Mouse (Mus musculus): Measurements from ENCODE around the gene Fars2. TPM values are rescaled to one million over a fixed set of nuclear protein-coding genes. Genes with fewer than 3 reads are reported as not detected.
A peak's percentile ranks its signal among the peaks of the same experiment; 100 is the strongest.

Fars2 gene
- polyA plus RNA-seq, 1 experiment from 2014 or later, result 37.9 TPM

DNA sequence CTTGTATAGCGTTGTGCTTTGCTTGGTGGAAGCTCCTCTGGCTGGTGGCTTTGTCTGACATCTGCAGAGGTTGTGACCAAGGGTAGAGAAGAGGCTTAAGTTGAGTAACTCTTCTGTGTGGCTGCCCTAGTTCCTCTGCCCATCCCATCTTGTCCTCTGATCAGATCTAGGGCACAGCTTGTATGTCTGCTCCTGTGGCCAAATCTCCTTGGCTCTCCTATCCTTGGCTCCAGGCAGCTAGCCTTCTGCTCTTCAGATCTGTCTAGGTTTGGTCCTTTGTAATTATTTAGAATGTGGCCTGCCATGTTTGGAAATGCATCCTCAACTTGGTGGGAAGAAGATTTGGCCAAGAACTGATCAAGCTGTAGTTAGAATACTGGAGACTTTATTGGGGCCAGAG, 150.2 kb downstream of the Fars2 start:
- no peaks in the 10 kb centered on the region for H3K9me3 ChIP-seq (ENCODE audit: low read length)
- H3K9ac ChIP-seq (replicated peaks), result no peak overlapping the region
- 82% methylated on average over 1 of the region's 1 CpGs for WGBS (ENCODE audit: insufficient replicate concordance)
- DNase-seq (no peak), ATAC-seq (no peak)
- H3K4me1 ChIP-seq (ENCODE audit: insufficient read depth), result no peaks in the 10 kb centered on the region
- no peak overlapping the region for H3K27ac ChIP-seq (ENCODE audit: low read depth)
- H3K4me3 ChIP-seq (ENCODE audit: low read depth, low read length), result no peak overlapping the region
- no peak for TF ChIP-seq CTCF (IDR thresholded peaks at IDR 0.05; ENCODE audit: low read depth)
- no peak for TF ChIP-seq EP300 (IDR thresholded peaks at IDR 0.05; ENCODE audit: low read depth)
- H3K4me2 ChIP-seq (ENCODE audit: low read depth, low read length), result no peak overlapping the region
- H3K27me3 ChIP-seq (ENCODE audit: insufficient read depth, low read length), result no peaks in the 10 kb centered on the region
- H3K36me3 ChIP-seq (replicated peaks; ENCODE audit: insufficient read depth, low read length), result no peaks in the 10 kb centered on the region

DNA sequence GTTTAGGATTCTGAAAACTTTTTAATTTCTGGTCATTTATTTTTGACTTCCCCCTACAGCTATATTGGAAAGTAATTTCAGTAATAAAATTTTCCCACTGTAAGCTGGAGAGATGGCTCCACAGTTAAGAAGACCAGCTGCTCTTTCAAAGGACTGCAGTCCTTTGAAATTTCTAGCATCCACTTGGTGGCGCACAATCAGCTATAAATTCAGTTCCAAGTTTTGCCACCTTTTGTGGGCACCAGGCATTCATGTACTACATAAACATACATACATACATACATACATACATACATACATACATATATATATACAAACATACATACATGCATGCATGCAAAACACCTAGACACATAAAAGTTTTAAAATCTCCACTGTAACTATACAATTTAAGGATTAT, 153.7 kb downstream of the Fars2 start:
- no peak for TF ChIP-seq EP300 (IDR thresholded peaks at IDR 0.05; ENCODE audit: low read depth)
- no peak for TF ChIP-seq CTCF (IDR thresholded peaks at IDR 0.05; ENCODE audit: low read depth)
- no peak for ATAC-seq
- WGBS (ENCODE audit: insufficient replicate concordance), result 90% methylated on average over 1 of the region's 1 CpGs

DNA sequence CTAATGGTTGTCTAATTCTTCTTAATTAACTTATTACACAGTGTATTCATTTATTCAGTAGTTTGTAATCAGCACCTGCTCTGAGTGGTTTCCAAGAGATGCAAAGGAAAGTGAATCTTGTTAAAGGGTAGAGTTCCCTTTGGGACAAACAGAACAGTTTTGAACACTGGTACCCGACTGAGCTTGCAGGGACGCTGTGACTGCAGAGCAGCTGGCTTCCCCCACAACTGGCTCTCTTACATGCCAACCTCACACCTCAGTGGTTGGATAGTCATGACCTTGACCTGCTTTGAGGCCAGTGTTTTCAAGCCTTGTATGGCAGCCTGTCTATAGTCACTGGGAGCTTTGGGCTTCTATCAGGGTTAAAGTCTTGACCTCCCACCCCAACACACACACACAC, 156.3 kb downstream of the Fars2 start:
- ATAC-seq (no peak), DNase-seq (no peak)
- no peaks in the 10 kb centered on the region for H3K9me3 ChIP-seq (ENCODE audit: low read length)
- no peak overlapping the region for H3K9ac ChIP-seq (replicated peaks)
- H3K36me3 ChIP-seq (replicated peaks; ENCODE audit: insufficient read depth, low read length), result no peaks in the 10 kb centered on the region
- no peaks in the 10 kb centered on the region for H3K4me1 ChIP-seq (ENCODE audit: insufficient read depth)
- H3K27me3 ChIP-seq (ENCODE audit: insufficient read depth, low read length), result no peaks in the 10 kb centered on the region
- no peak overlapping the region for H3K4me3 ChIP-seq (ENCODE audit: low read depth, low read length)
- WGBS (ENCODE audit: insufficient replicate concordance), result 68% methylated on average over 2 of the region's 2 CpGs
- H3K4me2 ChIP-seq (ENCODE audit: low read depth, low read length), result no peak overlapping the region
- TF ChIP-seq CTCF (IDR thresholded peaks at IDR 0.05; ENCODE audit: low read depth) (no peak), EP300 (IDR thresholded peaks at IDR 0.05; ENCODE audit: low read depth) (no peak)
- no peak overlapping the region for H3K27ac ChIP-seq (ENCODE audit: low read depth)

More for the DNA sequence above, 153.7 kb downstream of the Fars2 start:
- Histone ChIP-seq H3K4me1 (ENCODE audit: insufficient read depth) (no peaks in the 10 kb centered on the region), H3K27ac (ENCODE audit: low read depth) (no peak overlapping the region), H3K9ac (replicated peaks) (no peak overlapping the region), H3K4me3 (ENCODE audit: low read depth, low read length) (no peak overlapping the region), H3K4me2 (ENCODE audit: low read depth, low read length) (no peak overlapping the region), H3K36me3 (replicated peaks; ENCODE audit: insufficient read depth, low read length) (no peaks in the 10 kb centered on the region), H3K9me3 (ENCODE audit: low read length) (no peaks in the 10 kb centered on the region), H3K27me3 (ENCODE audit: insufficient read depth, low read length) (no peaks in the 10 kb centered on the region)
- no peak for DNase-seq

DNA sequence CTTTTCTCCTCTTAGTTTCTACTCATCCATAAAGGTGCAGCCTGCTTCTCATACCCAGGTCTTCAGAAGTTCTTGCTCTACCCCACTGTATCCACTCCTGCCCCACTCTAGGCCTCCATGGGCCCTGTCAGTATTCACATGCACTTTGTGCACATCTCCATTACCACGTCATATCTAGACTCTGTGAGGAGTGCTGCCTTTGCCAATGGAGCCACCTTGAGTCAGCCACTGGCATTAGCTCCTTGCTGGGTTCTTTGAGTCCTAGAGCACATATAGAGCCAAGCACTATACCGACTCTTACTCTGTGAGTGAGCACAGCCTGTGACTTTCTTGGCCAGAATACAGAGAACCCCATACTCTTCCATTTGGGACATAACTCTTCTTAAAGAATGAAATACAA, 159.0 kb downstream of the Fars2 start:
- DNase-seq, result no peak
- H3K4me1 ChIP-seq (ENCODE audit: insufficient read depth), result no peaks in the 10 kb centered on the region
- no peak overlapping the region for H3K4me3 ChIP-seq (ENCODE audit: low read depth, low read length)
- no peak overlapping the region for H3K27ac ChIP-seq (ENCODE audit: low read depth)
- no peak overlapping the region for H3K9ac ChIP-seq (replicated peaks)
- no peaks in the 10 kb centered on the region for H3K27me3 ChIP-seq (ENCODE audit: insufficient read depth, low read length)
- no peaks in the 10 kb centered on the region for H3K9me3 ChIP-seq (ENCODE audit: low read length)
- no peak overlapping the region for H3K4me2 ChIP-seq (ENCODE audit: low read depth, low read length)
- 69% methylated on average over 2 of the region's 2 CpGs for WGBS (ENCODE audit: insufficient replicate concordance)
- H3K36me3 ChIP-seq (replicated peaks; ENCODE audit: insufficient read depth, low read length), result no peaks in the 10 kb centered on the region
- no peak for TF ChIP-seq EP300 (IDR thresholded peaks at IDR 0.05; ENCODE audit: low read depth)
- peak; percentile 45 for TF ChIP-seq CTCF (IDR thresholded peaks at IDR 0.05; ENCODE audit: low read depth)
- no peak for ATAC-seq

DNA sequence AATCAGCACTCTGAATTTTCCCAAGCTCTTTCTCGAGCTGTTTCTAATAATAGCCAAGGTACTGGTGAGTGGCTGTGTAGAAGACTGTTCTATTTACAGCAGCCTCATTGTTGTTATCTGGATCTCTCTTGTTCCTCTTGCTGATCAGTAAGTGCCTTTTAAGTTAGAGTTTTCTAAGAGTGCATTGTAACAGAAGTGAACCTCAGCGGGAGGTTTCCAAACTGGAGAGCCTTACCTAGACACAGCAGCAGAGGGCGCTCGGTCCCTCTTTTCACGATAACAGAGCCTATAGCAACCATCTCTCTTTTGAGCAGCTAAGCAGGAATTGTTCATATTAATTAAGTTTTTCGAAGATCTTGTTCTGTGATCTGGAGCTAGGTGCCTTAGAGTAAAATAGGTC, 164.8 kb downstream of the Fars2 start:
- no peak overlapping the region for H3K4me2 ChIP-seq (ENCODE audit: low read depth, low read length)
- no peak overlapping the region for H3K9ac ChIP-seq (replicated peaks)
- 8% methylated on average over 6 of the region's 6 CpGs for WGBS (ENCODE audit: insufficient replicate concordance)
- DNase-seq (peak; percentile 81), ATAC-seq (no peak)
- no peaks in the 10 kb centered on the region for H3K9me3 ChIP-seq (ENCODE audit: low read length)
- TF ChIP-seq EP300 (IDR thresholded peaks at IDR 0.05; ENCODE audit: low read depth) (no peak), CTCF (IDR thresholded peaks at IDR 0.05; ENCODE audit: low read depth) (peak; percentile 84)
- H3K4me3 ChIP-seq (ENCODE audit: low read depth, low read length), result no peak overlapping the region
- peaks cover 4% of the 10 kb centered on the region for H3K4me1 ChIP-seq (ENCODE audit: insufficient read depth)
- H3K27me3 ChIP-seq (ENCODE audit: insufficient read depth, low read length), result no peaks in the 10 kb centered on the region
- no peak overlapping the region for H3K27ac ChIP-seq (ENCODE audit: low read depth)
- no peaks in the 10 kb centered on the region for H3K36me3 ChIP-seq (replicated peaks; ENCODE audit: insufficient read depth, low read length)

DNA sequence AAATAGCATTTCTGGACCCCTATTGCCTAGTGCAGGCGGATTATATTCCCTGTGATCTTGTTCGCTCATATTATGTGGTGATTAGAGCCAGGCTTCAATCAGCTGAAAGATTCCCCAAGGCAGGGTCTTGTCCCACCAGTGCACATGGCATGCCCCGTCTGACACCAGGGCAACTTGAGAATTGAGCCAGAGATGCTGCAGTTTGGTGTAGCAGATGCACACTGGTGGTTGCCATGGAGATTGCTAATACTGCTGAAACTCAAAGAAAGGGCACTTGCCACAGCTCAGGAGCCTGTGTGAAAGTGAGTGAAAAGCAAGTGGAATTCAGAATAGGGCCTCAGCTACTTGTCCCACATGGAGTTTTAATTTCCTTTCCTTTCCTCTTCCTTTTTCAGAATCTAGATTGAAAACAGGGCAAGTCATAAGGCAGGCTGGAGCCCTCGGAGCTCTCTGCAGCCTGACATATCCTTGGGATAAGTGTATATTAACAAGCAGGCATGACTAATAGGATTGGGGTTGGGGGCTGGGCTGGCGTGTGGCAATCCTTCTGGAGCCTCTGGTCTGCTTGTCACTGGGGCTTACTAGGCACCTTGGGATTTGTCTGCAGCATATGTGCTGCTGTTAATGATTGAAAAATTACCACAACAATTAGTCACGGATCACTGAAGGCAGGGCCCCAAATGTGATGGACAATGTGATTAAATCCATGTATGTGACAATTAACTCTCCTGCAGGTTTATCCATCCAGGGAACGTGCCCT, 165.8 kb downstream of the Fars2 start:
- DNase-seq, result no peak
- WGBS (ENCODE audit: insufficient replicate concordance), result 74% methylated on average over 7 of the region's 7 CpGs
- TF ChIP-seq EP300 (IDR thresholded peaks at IDR 0.05; ENCODE audit: low read depth) (no peak), CTCF (IDR thresholded peaks at IDR 0.05; ENCODE audit: low read depth) (no peak)
- H3K4me1 ChIP-seq (ENCODE audit: insufficient read depth), result peaks cover 4% of the 10 kb centered on the region
- no peak overlapping the region for H3K27ac ChIP-seq (ENCODE audit: low read depth)
- H3K9me3 ChIP-seq (ENCODE audit: low read length), result no peaks in the 10 kb centered on the region
- no peak overlapping the region for H3K9ac ChIP-seq (replicated peaks)
- no peaks in the 10 kb centered on the region for H3K27me3 ChIP-seq (ENCODE audit: insufficient read depth, low read length)
- ATAC-seq, result no peak
- H3K36me3 ChIP-seq (replicated peaks; ENCODE audit: insufficient read depth, low read length), result no peaks in the 10 kb centered on the region
- H3K4me2 ChIP-seq (ENCODE audit: low read depth, low read length), result no peak overlapping the region
- no peak overlapping the region for H3K4me3 ChIP-seq (ENCODE audit: low read depth, low read length)

All from liver, postnatal 0 days (tissue).